ENCODE assay signal across 9 mouse cellular contexts in the genomic region with DNA sequence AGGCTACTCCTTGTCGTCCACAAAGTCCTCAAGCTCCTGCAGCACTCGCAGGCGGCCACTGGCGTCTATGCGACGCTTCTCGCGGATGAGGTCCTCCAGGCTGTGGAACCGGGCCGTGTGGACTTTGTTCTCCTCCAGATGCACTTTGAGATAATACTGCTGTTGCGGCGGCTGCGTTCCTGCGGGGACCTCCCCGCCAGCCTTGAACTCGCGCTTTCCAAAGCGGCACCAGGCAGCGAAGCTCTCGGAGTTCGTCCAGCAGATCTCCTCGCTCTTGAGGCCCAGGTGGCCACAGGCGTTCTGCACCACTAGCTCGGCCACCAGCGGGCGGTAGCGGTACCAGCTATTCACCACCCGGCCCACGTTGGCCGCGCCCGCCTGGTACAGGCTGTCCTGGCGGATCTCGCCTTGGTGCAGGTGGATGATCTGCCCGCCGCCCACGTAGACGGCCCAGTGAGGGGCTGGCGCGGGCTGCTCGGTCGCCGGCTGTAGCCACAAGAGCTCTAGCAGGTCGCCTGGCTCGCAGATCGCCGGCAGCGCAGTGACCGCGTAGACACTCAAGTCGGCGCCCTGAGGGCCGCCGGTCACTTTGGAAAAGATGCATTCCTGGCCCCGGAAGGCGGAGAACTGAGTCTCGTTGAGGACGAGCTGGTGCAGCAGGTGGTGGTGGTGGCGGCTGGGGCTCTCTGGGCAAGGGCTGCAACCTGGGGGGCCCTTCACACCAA. TPM values are rescaled to one million over a fixed set of nuclear protein-coding genes. Genes with fewer than 3 reads are reported as not detected.
DNase-seq lines count a peak whose midpoint lies in the region; ATAC-seq lines count a peak whose summit lies in the region.
"Had no signal": no experiment of that assay in that cellular context is flagged by ENCODE, and none has a peak within 500 bp of the region (broad histone marks: within the 10 kb centered on the region; RNA-seq: fewer than 3 reads in every experiment).

No protein-coding gene starts in this region.

- H3K36me3 ChIP-seq in erythroblast, embryonic 14.5 days (ENCODE audit: control insufficient read depth): no peaks in the 10 kb centered on the region
- H3K36me3 ChIP-seq in forebrain, embryonic 13.5 days (ENCODE audit: poor library complexity, severe bottlenecking): no peaks in the 10 kb centered on the region
- no peaks in the 10 kb centered on the region for H3K36me3 ChIP-seq in heart, embryonic 16.5 days (ENCODE audit: control insufficient read depth, insufficient read depth)
- H3K36me3 ChIP-seq in liver, embryonic 12.5 days: no peaks in the 10 kb centered on the region
- H3K36me3 ChIP-seq in neural tube, embryonic 13.5 days: no peaks in the 10 kb centered on the region

- peak overlapping the region; percentile 75 for H3K9ac ChIP-seq in forebrain, embryonic 13.5 days
- peak overlapping the region; percentile 73 for H3K9ac ChIP-seq in heart, embryonic 16.5 days (ENCODE audit: low read length)
- 0 out of 2 replicates have a peak overlapping the region, but pooled peaks have one; percentile 17 for H3K9ac ChIP-seq in liver, embryonic 12.5 days
- peak overlapping the region; percentile 83 for H3K9ac ChIP-seq in neural tube, embryonic 13.5 days

- peaks cover 45% of the 10 kb centered on the region for H3K27me3 ChIP-seq in erythroblast, embryonic 14.5 days (ENCODE audit: control insufficient read depth)
- peaks cover 9% of the 10 kb centered on the region; the same call in 1 of the 2 replicates for H3K27me3 ChIP-seq in forebrain, embryonic 13.5 days
- H3K27me3 ChIP-seq in heart, embryonic 16.5 days (ENCODE audit: control insufficient read depth, insufficient read depth, low read length): peaks cover 19% of the 10 kb centered on the region
- H3K27me3 ChIP-seq in liver, embryonic 12.5 days (replicated peaks): peaks cover 56% of the 10 kb centered on the region
- peaks cover 24% of the 10 kb centered on the region; the same call in 1 of the 2 replicates for H3K27me3 ChIP-seq in neural tube, embryonic 13.5 days

- H3K9me3 ChIP-seq in erythroblast, embryonic 14.5 days (ENCODE audit: control insufficient read depth, low read length): no peaks in the 10 kb centered on the region; the same call in 1 of the 2 replicates
- H3K9me3 ChIP-seq in forebrain, embryonic 13.5 days (replicated peaks): no peaks in the 10 kb centered on the region
- no peaks in the 10 kb centered on the region for H3K9me3 ChIP-seq in heart, embryonic 16.5 days (replicated peaks; ENCODE audit: control insufficient read depth, low read length)
- H3K9me3 ChIP-seq in liver, embryonic 12.5 days (replicated peaks): no peaks in the 10 kb centered on the region
- H3K9me3 ChIP-seq in neural tube, embryonic 13.5 days: no peaks in the 10 kb centered on the region

- peak; percentile 82 to 89 for DNase-seq in kidney, postnatal 25 days
- DNase-seq in urinary bladder, postnatal 25 days (ENCODE audit: low spot score): peak; percentile 72

- H3K27ac ChIP-seq in forebrain, embryonic 13.5 days: no peak overlapping the region
- no peak overlapping the region for H3K27ac ChIP-seq in heart, embryonic 16.5 days (ENCODE audit: low read length)
- no peak overlapping the region for H3K27ac ChIP-seq in liver, embryonic 12.5 days
- H3K27ac ChIP-seq in neural tube, embryonic 13.5 days (replicated peaks): peak overlapping the region; percentile 78

- H3K4me2 ChIP-seq in forebrain, embryonic 13.5 days: peak overlapping the region; percentile 95
- H3K4me2 ChIP-seq in heart, embryonic 16.5 days (ENCODE audit: low read depth, low read length): peak overlapping the region; percentile 92
- peak overlapping the region; percentile 65 for H3K4me2 ChIP-seq in liver, embryonic 12.5 days
- H3K4me2 ChIP-seq in neural tube, embryonic 13.5 days: peak overlapping the region; percentile 88

- H3K4me1 ChIP-seq in erythroblast, embryonic 14.5 days (ENCODE audit: control insufficient read depth): no peaks in the 10 kb centered on the region
- H3K4me1 ChIP-seq in forebrain, embryonic 13.5 days: peaks cover 29% of the 10 kb centered on the region
- H3K4me1 ChIP-seq in heart, embryonic 16.5 days (ENCODE audit: control insufficient read depth, insufficient read depth, low read length): peaks cover 7% of the 10 kb centered on the region; the same call in 1 of the 2 replicates
- no peaks in the 10 kb centered on the region for H3K4me1 ChIP-seq in liver, embryonic 12.5 days
- H3K4me1 ChIP-seq in neural tube, embryonic 13.5 days (replicated peaks): peaks cover 34% of the 10 kb centered on the region

- WGBS in forebrain, embryonic 13.5 days: 1% methylated on average over 59 of the region's 59 CpGs
- under 1% methylated on average over 59 of the region's 59 CpGs for WGBS in heart, embryonic 16.5 days
- WGBS in liver, embryonic 12.5 days (ENCODE audit: insufficient replicate concordance): under 1% methylated on average over 59 of the region's 59 CpGs
- under 1% methylated on average over 59 of the region's 59 CpGs for WGBS in neural tube, embryonic 13.5 days

- peak overlapping the region; percentile 9 for H3K4me3 ChIP-seq in erythroblast, embryonic 14.5 days (replicated peaks)
- peak overlapping the region; percentile 61 for H3K4me3 ChIP-seq in forebrain, embryonic 13.5 days
- H3K4me3 ChIP-seq in heart, embryonic 16.5 days (ENCODE audit: low read length): peak overlapping the region; percentile 62
- H3K4me3 ChIP-seq in liver, embryonic 12.5 days: peak overlapping the region; percentile 44
- peak overlapping the region; percentile 67 for H3K4me3 ChIP-seq in neural tube, embryonic 13.5 days

- ATAC-seq in erythroblast, adult 5-6 weeks (replicated peaks; ENCODE audit: low FRiP score, poor library complexity, severe bottlenecking): no peak
- peak; percentile 17 for ATAC-seq in forebrain, embryonic 13.5 days
- ATAC-seq in heart, embryonic 16.5 days (replicated peaks; ENCODE audit: extremely low read depth, insufficient read depth, low FRiP score): peak; percentile 37; the same call in 1 of the 2 replicates
- no peak for ATAC-seq in liver, embryonic 12.5 days
- peak; percentile 12; the same call in 1 of the 2 replicates for ATAC-seq in neural tube, embryonic 13.5 days (ENCODE audit: low read depth)

RNA-seq across cellular contexts. Expression of gene Fam84a, which starts 1.8 kb away (rescaled TPM):
- not detected in 2 replicates for polyA plus RNA-seq in erythroblast, embryonic 14.5 days (2012)
- not detected in 2 replicates for total RNA-seq in erythroblast, adult 5-6 weeks (2015; ENCODE audit: low replicate concordance)
- not detected in 2 replicates for total RNA-seq in erythroblast, adult 5-6 weeks (2017; ENCODE audit: low replicate concordance)
- 44.7 and 45.0 TPM in 2 replicates for polyA plus RNA-seq in forebrain, embryonic 13.5 days (2015; fragmentation: Nextera tagmentation; extraction: Ambion mirVana)
- 2.2 and 2.5 TPM in 2 replicates for polyA plus RNA-seq in heart, embryonic 16.5 days (2015; fragmentation: Nextera tagmentation; extraction: Ambion mirVana)
- polyA plus RNA-seq in liver, embryonic 12.5 days (2016; fragmentation: Nextera tagmentation; extraction: Ambion mirVana): 1.1 and 1.3 TPM in 2 replicates
- polyA plus RNA-seq in neural tube, embryonic 13.5 days (2015; fragmentation: Nextera tagmentation; extraction: Ambion mirVana): 57.1 and 57.5 TPM in 2 replicates
- total RNA-seq: hematopoietic stem cell, adult 5-6 weeks had no signal

Comparison
In these comparisons a context has a peak if more than half of its experiments do, and no peak if none do; other contexts are left out.
1. H3K4me3 ChIP-seq: peak in every context shown above with its lines; median percentile 67 in neural tube, embryonic 13.5 days; 62 in heart, embryonic 16.5 days; 61 in forebrain, embryonic 13.5 days; 44 in liver, embryonic 12.5 days; 9 in erythroblast, embryonic 14.5 days.
2. ATAC-seq: peak in forebrain, embryonic 13.5 days (single experiment), heart, embryonic 16.5 days (single experiment) and neural tube, embryonic 13.5 days (single experiment); none in erythroblast, adult 5-6 weeks (single experiment) and liver, embryonic 12.5 days (single experiment).
3. H3K9ac ChIP-seq: peak in every context shown above with its lines; median percentile 83 in neural tube, embryonic 13.5 days; 75 in forebrain, embryonic 13.5 days; 73 in heart, embryonic 16.5 days; 17 in liver, embryonic 12.5 days.
4. RNA of gene Fam84a, which starts 1.8 kb away (polyA plus RNA-seq): 57.1 to 57.5 TPM in neural tube, embryonic 13.5 days and 44.7 to 45.0 TPM in forebrain, embryonic 13.5 days; 2.2 to 2.5 TPM in heart, embryonic 16.5 days, 1.1 to 1.3 TPM in liver, embryonic 12.5 days and not detected in erythroblast, embryonic 14.5 days; every median in the first group is over 10 times any median in the second.
5. Peak in every context shown above with its lines, with median percentiles within 50 percentile points of each other: H3K4me2 ChIP-seq.